In the genomic region with DNA sequence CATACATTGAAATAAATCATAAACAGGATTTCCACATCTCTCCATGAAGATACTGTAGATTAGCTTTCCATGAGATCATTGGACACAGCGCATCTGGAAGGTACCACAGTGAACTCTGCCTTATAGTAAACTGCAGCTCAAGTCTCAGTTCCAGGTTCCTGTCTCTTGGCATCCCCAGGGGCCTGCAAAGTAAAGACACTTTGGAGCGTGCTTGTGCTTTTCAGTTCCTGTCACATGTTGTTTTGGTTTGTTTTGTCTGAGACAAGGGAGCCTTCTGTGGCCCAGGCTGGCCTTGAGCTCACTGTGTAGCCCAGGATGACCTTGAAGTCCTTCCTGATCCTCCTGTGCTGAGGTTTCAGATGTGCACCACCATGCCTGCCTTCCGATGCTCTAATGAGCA, we compare ENCODE assay signal across 23 mouse cellular contexts.
DNase-seq lines count a peak whose midpoint lies in the region; ATAC-seq lines count a peak whose summit lies in the region.
"Had no signal": no experiment of that assay in that cellular context is flagged by ENCODE, and none has a peak within 500 bp of the region (broad histone marks: within the 10 kb centered on the region; RNA-seq: fewer than 3 reads in every experiment).

No protein-coding gene starts in this region.

- no peak overlapping the region for H3K27ac ChIP-seq in forebrain, embryonic 16.5 days (ENCODE audit: low read length)
- H3K27ac ChIP-seq: forebrain, embryonic 10.5 days; forebrain, embryonic 13.5 days; gastrocnemius, adult 2 months; hindbrain, embryonic 12.5 days; hindbrain, embryonic 15.5 days; intestine, embryonic 15.5 days had no signal

- H3K36me3 ChIP-seq in splenic B cell, adult 2 months (ENCODE audit: control insufficient read depth, insufficient read depth, low read length, poor library complexity, severe bottlenecking) = no peaks in the 10 kb centered on the region
- H3K36me3 ChIP-seq in forebrain, embryonic 16.5 days (ENCODE audit: control insufficient read depth, insufficient read depth) = no peaks in the 10 kb centered on the region
- H3K36me3 ChIP-seq: forebrain, embryonic 10.5 days; hindbrain, embryonic 12.5 days; hindbrain, embryonic 15.5 days; intestine, embryonic 15.5 days had no signal

- no peaks in the 10 kb centered on the region for H3K27me3 ChIP-seq in splenic B cell, adult 2 months (ENCODE audit: control insufficient read depth, insufficient read depth, low read length, poor library complexity, severe bottlenecking)
- no peaks in the 10 kb centered on the region for H3K27me3 ChIP-seq in forebrain, embryonic 16.5 days (replicated peaks; ENCODE audit: control insufficient read depth, insufficient read depth, low read length)
- H3K27me3 ChIP-seq: forebrain, embryonic 13.5 days; hindbrain, embryonic 12.5 days; hindbrain, embryonic 15.5 days; intestine, embryonic 15.5 days had no signal

- no peak overlapping the region for H3K4me3 ChIP-seq in forebrain, embryonic 16.5 days (replicated peaks; ENCODE audit: low read length)
- H3K4me3 ChIP-seq: forebrain, embryonic 10.5 days; forebrain, embryonic 13.5 days; gastrocnemius, adult 2 months; hindbrain, embryonic 12.5 days; hindbrain, embryonic 15.5 days; intestine, embryonic 15.5 days had no signal

- H3K9ac ChIP-seq in forebrain, embryonic 16.5 days (replicated peaks; ENCODE audit: low read depth, low read length) = no peak overlapping the region
- H3K9ac ChIP-seq: forebrain, embryonic 13.5 days; forebrain, postnatal 0 days; hindbrain, embryonic 12.5 days; hindbrain, embryonic 15.5 days; intestine, embryonic 15.5 days had no signal

- no peak overlapping the region for H3K4me2 ChIP-seq in forebrain, embryonic 16.5 days (ENCODE audit: low read length)
- H3K4me2 ChIP-seq: forebrain, embryonic 13.5 days; heart, embryonic 11.5 days; hindbrain, embryonic 12.5 days; hindbrain, embryonic 15.5 days; intestine, embryonic 15.5 days had no signal

- H3K9me3 ChIP-seq in forebrain, embryonic 16.5 days (ENCODE audit: control insufficient read depth, low read length) = no peaks in the 10 kb centered on the region
- H3K9me3 ChIP-seq: forebrain, embryonic 10.5 days; forebrain, embryonic 13.5 days; hindbrain, embryonic 12.5 days; hindbrain, embryonic 15.5 days; intestine, embryonic 15.5 days had no signal

- WGBS in forebrain, embryonic 16.5 days = 83% methylated on average over 3 of the region's 3 CpGs

- DNase-seq in B cell, adult 2 months = peak; percentile 1 to 2
- peak; percentile 17 for DNase-seq in ZHBTc4 (ENCODE audit: low read depth, low spot score)
- peak; percentile 17 for DNase-seq in splenic B cell, adult 2 months (ENCODE audit: low read depth, low spot score)
- DNase-seq in cerebellum, postnatal 10 days = no peak
- no peak for DNase-seq in lung, postnatal 4 days
- no peak for DNase-seq in kidney, adult 8-10 months
- DNase-seq: adrenal gland, adult 2 months; adrenal gland, postnatal 25 days; cerebellum, adult 11-12 months; cerebellum, adult 8-10 months; cerebellum, postnatal 14 days; forebrain, postnatal 0 days; gastrocnemius, adult 2 months; gastrocnemius, postnatal 14 days; heart, adult 11 months had no signal

- ATAC-seq in CD4-positive, CD25-positive, alpha-beta regulatory T cell, adult 4 months = peak; percentile 27
- no peak for ATAC-seq in forebrain, embryonic 16.5 days
- ATAC-seq: forebrain, embryonic 13.5 days; forebrain, postnatal 0 days; intestine, embryonic 15.5 days had no signal

- H3K4me1 ChIP-seq in forebrain, embryonic 16.5 days (replicated peaks; ENCODE audit: control insufficient read depth, insufficient read depth, low read length) = no peaks in the 10 kb centered on the region
- H3K4me1 ChIP-seq: forebrain, embryonic 10.5 days; forebrain, embryonic 13.5 days; hindbrain, embryonic 12.5 days; hindbrain, embryonic 15.5 days; intestine, embryonic 15.5 days had no signal

Comparison
In these comparisons a context has a peak if more than half of its experiments do, and no peak if none do; other contexts are left out.
1. DNase-seq: peak in B cell, adult 2 months (2 of 2), ZHBTc4 (single experiment) and splenic B cell, adult 2 months (single experiment); none in cerebellum, postnatal 10 days (0 of 2), lung, postnatal 4 days (0 of 2) and kidney, adult 8-10 months (0 of 2).